Mouse (Mus musculus): Measurements from ENCODE around the gene Zfp346. TPM values are rescaled to one million over a fixed set of nuclear protein-coding genes. Genes with fewer than 3 reads are reported as not detected.

Zfp346 gene
- polyA plus RNA-seq, 1 experiment from 2014 or later, result 24.5 TPM

GRCm38 (mm10) chr13:55099066-55099725, 5.9 kb upstream of the Zfp346 start:
- no peaks in the 10 kb centered on the region; the same call in 1 of the 2 replicates for H3K4me1 ChIP-seq (ENCODE audit: control insufficient read depth, insufficient read depth, low read length)
- 37% methylated on average over 20 of the region's 20 CpGs for WGBS
- no peaks in the 10 kb centered on the region for H3K27me3 ChIP-seq (ENCODE audit: control insufficient read depth, insufficient read depth, low read length)
- ATAC-seq (ENCODE audit: insufficient number of reproducible peaks, low FRiP score, low TSS enrichment, low read depth), result no peak
- H3K27ac ChIP-seq (replicated peaks; ENCODE audit: low read depth, low read length), result peak overlapping the region; percentile 88; the same call in 1 of the 2 replicates
- H3K4me3 ChIP-seq (ENCODE audit: low read depth, low read length), result peak overlapping the region; percentile 77
- peak overlapping the region; percentile 69 for H3K4me2 ChIP-seq (ENCODE audit: low read depth, severe bottlenecking)
- peak; percentile 50 for DNase-seq (ENCODE audit: low spot score)
- H3K9ac ChIP-seq (ENCODE audit: low read length), result peak overlapping the region; percentile 92
- no peaks in the 10 kb centered on the region for H3K9me3 ChIP-seq (ENCODE audit: control insufficient read depth, low read length)
- H3K36me3 ChIP-seq (ENCODE audit: control insufficient read depth, insufficient read depth, low read length), result no peaks in the 10 kb centered on the region

GRCm38 (mm10) chr13:55099726-55100478, 5.2 kb upstream of the Zfp346 start, which contains the start of gene Uimc1:
Gene Uimc1, minus strand, starts transcription at chr13:55100300.
- Histone ChIP-seq H3K9me3 (ENCODE audit: control insufficient read depth, low read length) (no peaks in the 10 kb centered on the region), H3K4me1 (ENCODE audit: control insufficient read depth, insufficient read depth, low read length) (no peaks in the 10 kb centered on the region; the same call in 1 of the 2 replicates), H3K27ac (replicated peaks; ENCODE audit: low read depth, low read length) (peak within 1 kb of the TSS; percentile 88), H3K4me2 (ENCODE audit: low read depth, severe bottlenecking) (peak within 1 kb of the TSS; percentile 69), H3K36me3 (ENCODE audit: control insufficient read depth, insufficient read depth, low read length) (no peaks in the 10 kb centered on the region), H3K27me3 (ENCODE audit: control insufficient read depth, insufficient read depth, low read length) (no peaks in the 10 kb centered on the region), H3K9ac (ENCODE audit: low read length) (peak within 1 kb of the TSS; percentile 92), H3K4me3 (ENCODE audit: low read depth, low read length) (peak within 1 kb of the TSS; percentile 77)
- under 1% methylated on average over 58 of the region's 81 CpGs for WGBS
- ATAC-seq (ENCODE audit: insufficient number of reproducible peaks, low FRiP score, low TSS enrichment, low read depth) (peak; percentile 85), DNase-seq (ENCODE audit: low spot score) (peak; percentile 90)

GRCm38 (mm10) chr13:55101627-55102026, 3.5 kb upstream of the Zfp346 start:
- Histone ChIP-seq H3K27me3 (ENCODE audit: control insufficient read depth, insufficient read depth, low read length) (no peaks in the 10 kb centered on the region), H3K4me3 (ENCODE audit: low read depth, low read length) (no peak overlapping the region), H3K9ac (ENCODE audit: low read length) (no peak overlapping the region), H3K36me3 (ENCODE audit: control insufficient read depth, insufficient read depth, low read length) (no peaks in the 10 kb centered on the region), H3K27ac (replicated peaks; ENCODE audit: low read depth, low read length) (no peak overlapping the region), H3K4me1 (ENCODE audit: control insufficient read depth, insufficient read depth, low read length) (peaks cover 6% of the 10 kb centered on the region), H3K9me3 (ENCODE audit: control insufficient read depth, low read length) (no peaks in the 10 kb centered on the region), H3K4me2 (ENCODE audit: low read depth, severe bottlenecking) (no peak overlapping the region)
- WGBS, result 95% methylated on average over 11 of the region's 11 CpGs
- DNase-seq (ENCODE audit: low spot score) (peak; percentile 19), ATAC-seq (ENCODE audit: insufficient number of reproducible peaks, low FRiP score, low TSS enrichment, low read depth) (no peak)

GRCm38 (mm10) chr13:55102366-55102765, 2.7 kb upstream of the Zfp346 start:
- Histone ChIP-seq H3K9me3 (ENCODE audit: control insufficient read depth, low read length) (no peaks in the 10 kb centered on the region), H3K9ac (ENCODE audit: low read length) (no peak overlapping the region), H3K27ac (replicated peaks; ENCODE audit: low read depth, low read length) (no peak overlapping the region), H3K4me3 (ENCODE audit: low read depth, low read length) (no peak overlapping the region), H3K4me1 (ENCODE audit: control insufficient read depth, insufficient read depth, low read length) (peaks cover 6% of the 10 kb centered on the region), H3K4me2 (ENCODE audit: low read depth, severe bottlenecking) (no peak overlapping the region), H3K27me3 (ENCODE audit: control insufficient read depth, insufficient read depth, low read length) (no peaks in the 10 kb centered on the region), H3K36me3 (ENCODE audit: control insufficient read depth, insufficient read depth, low read length) (no peaks in the 10 kb centered on the region)
- ATAC-seq (ENCODE audit: insufficient number of reproducible peaks, low FRiP score, low TSS enrichment, low read depth) (no peak), DNase-seq (ENCODE audit: low spot score) (peak; percentile 12)
- WGBS, result 93% methylated on average over 3 of the region's 3 CpGs

- 80% methylated on average over 2 of the region's 2 CpGs for WGBS
- Histone ChIP-seq H3K27me3 (ENCODE audit: control insufficient read depth, insufficient read depth, low read length) (no peaks in the 10 kb centered on the region), H3K9ac (ENCODE audit: low read length) (no peak overlapping the region), H3K27ac (replicated peaks; ENCODE audit: low read depth, low read length) (no peak overlapping the region), H3K36me3 (ENCODE audit: control insufficient read depth, insufficient read depth, low read length) (peaks cover 2% of the 10 kb centered on the region; the same call in 1 of the 2 replicates), H3K4me2 (ENCODE audit: low read depth, severe bottlenecking) (no peak overlapping the region), H3K4me3 (ENCODE audit: low read depth, low read length) (no peak overlapping the region), H3K4me1 (ENCODE audit: control insufficient read depth, insufficient read depth, low read length) (peaks cover 6% of the 10 kb centered on the region), H3K9me3 (ENCODE audit: control insufficient read depth, low read length) (no peaks in the 10 kb centered on the region)
- DNase-seq (ENCODE audit: low spot score) (no peak), ATAC-seq (ENCODE audit: insufficient number of reproducible peaks, low FRiP score, low TSS enrichment, low read depth) (no peak)
Measured at GRCm38 (mm10) chr13:55103351-55103750, 1.8 kb upstream of the Zfp346 start.

- Histone ChIP-seq H3K4me1 (ENCODE audit: control insufficient read depth, insufficient read depth, low read length) (peaks cover 6% of the 10 kb centered on the region; the same call in 1 of the 2 replicates), H3K36me3 (ENCODE audit: control insufficient read depth, insufficient read depth, low read length) (peaks cover 2% of the 10 kb centered on the region; the same call in 1 of the 2 replicates), H3K9me3 (ENCODE audit: control insufficient read depth, low read length) (no peaks in the 10 kb centered on the region), H3K4me3 (ENCODE audit: low read depth, low read length) (peak overlapping the region; percentile 45), H3K9ac (ENCODE audit: low read length) (peak overlapping the region; percentile 46), H3K4me2 (ENCODE audit: low read depth, severe bottlenecking) (peak overlapping the region; percentile 69), H3K27me3 (ENCODE audit: control insufficient read depth, insufficient read depth, low read length) (no peaks in the 10 kb centered on the region), H3K27ac (replicated peaks; ENCODE audit: low read depth, low read length) (no peak overlapping the region)
- peak; percentile 21 for DNase-seq (ENCODE audit: low spot score)
- no peak for ATAC-seq (ENCODE audit: insufficient number of reproducible peaks, low FRiP score, low TSS enrichment, low read depth)
- 19% methylated on average over 8 of the region's 8 CpGs for WGBS
Measured at GRCm38 (mm10) chr13:55105953-55106691, 1.0 kb downstream of the Zfp346 start.

- Histone ChIP-seq H3K36me3 (ENCODE audit: control insufficient read depth, insufficient read depth, low read length) (peaks cover 2% of the 10 kb centered on the region; the same call in 1 of the 2 replicates), H3K9ac (ENCODE audit: low read length) (no peak overlapping the region), H3K4me3 (ENCODE audit: low read depth, low read length) (no peak overlapping the region), H3K4me2 (ENCODE audit: low read depth, severe bottlenecking) (no peak overlapping the region), H3K27me3 (ENCODE audit: control insufficient read depth, insufficient read depth, low read length) (no peaks in the 10 kb centered on the region), H3K4me1 (ENCODE audit: control insufficient read depth, insufficient read depth, low read length) (peaks cover 6% of the 10 kb centered on the region; the same call in 1 of the 2 replicates), H3K27ac (replicated peaks; ENCODE audit: low read depth, low read length) (no peak overlapping the region), H3K9me3 (ENCODE audit: control insufficient read depth, low read length) (no peaks in the 10 kb centered on the region)
- DNase-seq (ENCODE audit: low spot score) (no peak), ATAC-seq (ENCODE audit: insufficient number of reproducible peaks, low FRiP score, low TSS enrichment, low read depth) (no peak)
- 93% methylated on average over 4 of the region's 4 CpGs for WGBS
Measured at GRCm38 (mm10) chr13:55107116-55107515, 2.0 kb downstream of the Zfp346 start.

- Histone ChIP-seq H3K27ac (replicated peaks; ENCODE audit: low read depth, low read length) (no peak overlapping the region), H3K27me3 (ENCODE audit: control insufficient read depth, insufficient read depth, low read length) (no peaks in the 10 kb centered on the region), H3K36me3 (ENCODE audit: control insufficient read depth, insufficient read depth, low read length) (peaks cover 2% of the 10 kb centered on the region; the same call in 1 of the 2 replicates), H3K9ac (ENCODE audit: low read length) (no peak overlapping the region), H3K4me2 (ENCODE audit: low read depth, severe bottlenecking) (no peak overlapping the region), H3K9me3 (ENCODE audit: control insufficient read depth, low read length) (no peaks in the 10 kb centered on the region), H3K4me3 (ENCODE audit: low read depth, low read length) (no peak overlapping the region), H3K4me1 (ENCODE audit: control insufficient read depth, insufficient read depth, low read length) (peaks cover 6% of the 10 kb centered on the region; the same call in 1 of the 2 replicates)
- DNase-seq (ENCODE audit: low spot score) (no peak), ATAC-seq (ENCODE audit: insufficient number of reproducible peaks, low FRiP score, low TSS enrichment, low read depth) (no peak)
- 84% methylated on average over 8 of the region's 8 CpGs for WGBS
Measured at GRCm38 (mm10) chr13:55107694-55108093, 2.6 kb downstream of the Zfp346 start.

Measured in limb, embryonic 11.5 days (tissue).